Mouse (Mus musculus) heart, adult 2 months (tissue): Measurements from ENCODE around the gene Slc9a9.

Experiments used
- CTCF ChIP-seq: fragments of 200-600 bp; IDR thresholded peaks from 2 replicates; pipeline ENCODE4 v1.8.1; 2022; ENCODE audit warnings: antibody characterized with exemption, mild to moderate bottlenecking, moderate library complexity
- EP300 ChIP-seq: fragments of 200-500 bp; IDR thresholded peaks from 2 replicates; pipeline ENCODE4 v1.6.1; 2011; ENCODE audit warnings: low read depth, low read length, control low read depth; ENCODE audit not compliant: insufficient read depth
- POLR2A ChIP-seq: fragments of 200-500 bp; IDR thresholded peaks from 2 replicates; pipeline ENCODE4 v1.6.1; 2011; ENCODE audit warnings: mild to moderate bottlenecking, low read depth, low read length, control low read depth; ENCODE audit not compliant: insufficient read depth

DNA sequence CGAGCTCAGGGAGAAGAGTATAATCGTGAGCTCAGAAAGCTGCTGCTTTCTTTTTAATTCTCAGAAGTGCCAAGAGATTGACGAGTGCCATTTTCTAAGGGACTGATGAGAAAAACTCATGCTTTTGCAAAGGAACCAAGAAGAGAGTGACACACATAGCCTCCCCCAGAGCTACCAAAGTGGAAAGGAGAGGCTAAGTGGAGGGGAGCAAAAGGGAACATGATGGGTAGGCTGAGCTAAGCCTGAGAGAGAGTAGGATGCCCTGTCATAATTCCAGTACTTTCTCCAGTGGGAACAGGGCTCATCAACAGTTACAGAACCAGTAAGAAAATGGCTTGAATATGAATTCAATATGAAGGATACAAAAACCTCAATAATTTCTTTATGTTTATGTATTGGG is 40.8 kb upstream of the Slc9a9 start:
- TF ChIP-seq CTCF (no peak), POLR2A (no peak), EP300 (no peak)
